Mouse (Mus musculus): ENCODE data around the gene Ghsr. TPM values are rescaled to one million over a fixed set of nuclear protein-coding genes. Genes with fewer than 3 reads are reported as not detected.

The Ghsr gene
- polyA plus RNA-seq (2014; fragmentation: Nextera tagmentation; extraction: Ambion mirVana): 1.0 and 1.8 TPM in 2 replicates

- Histone ChIP-seq H3K4me1 (ENCODE audit: control insufficient read depth, insufficient read depth, low read length) (no peaks in the 10 kb centered on the region; the same call in 1 of the 2 replicates), H3K4me2 (ENCODE audit: low read depth, low read length) (peak within 1 kb of the TSS; percentile 96), H3K9ac (replicated peaks; ENCODE audit: low read depth, low read length) (peak within 1 kb of the TSS; percentile 32; the same call in 1 of the 2 replicates), H3K9me3 (ENCODE audit: control insufficient read depth, low read length) (no peaks in the 10 kb centered on the region), H3K27me3 (ENCODE audit: control insufficient read depth, insufficient read depth, low read length) (peaks cover 32% of the 10 kb centered on the region), H3K36me3 (ENCODE audit: control insufficient read depth, insufficient read depth, low read length) (no peaks in the 10 kb centered on the region), H3K4me3 (ENCODE audit: low read depth, low read length) (peak within 1 kb of the TSS; percentile 40), H3K27ac (ENCODE audit: low read depth, low read length) (no peak within 1 kb of the TSS)
- under 1% methylated on average over 15 of the region's 19 CpGs for WGBS
- ATAC-seq (ENCODE audit: low read depth): peak; percentile 67
Measured at GRCm38 (mm10) chr3:27371276-27371621, at the start of gene Ghsr. Gene Ghsr, plus strand, starts transcription at chr3:27371351.

DNA sequence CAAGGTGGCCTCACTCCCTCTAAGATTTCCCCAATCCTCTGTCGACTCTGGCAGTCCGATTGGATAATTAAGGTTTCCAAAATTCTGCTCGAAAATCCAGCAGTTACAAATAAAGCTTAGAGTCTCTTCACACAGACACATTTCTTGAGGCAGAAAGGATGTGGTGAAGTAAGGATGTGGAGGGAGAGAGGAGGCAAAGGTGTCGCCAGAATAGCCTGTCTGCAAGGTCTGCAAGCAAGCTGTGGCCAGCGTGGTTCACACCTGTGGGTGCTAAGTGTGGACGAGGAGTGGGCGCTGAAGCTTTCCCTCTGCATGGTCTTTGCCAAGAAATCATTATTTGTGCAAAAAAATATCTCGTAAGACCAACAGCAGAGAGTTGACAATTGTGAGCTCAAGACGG lies 48.6 kb upstream of the Ghsr start:
- H3K4me3 ChIP-seq (ENCODE audit: low read depth, low read length): no peak overlapping the region
- H3K27ac ChIP-seq (ENCODE audit: low read depth, low read length): no peak overlapping the region
- H3K27me3 ChIP-seq (ENCODE audit: control insufficient read depth, insufficient read depth, low read length): no peaks in the 10 kb centered on the region
- no peaks in the 10 kb centered on the region for H3K4me1 ChIP-seq (ENCODE audit: control insufficient read depth, insufficient read depth, low read length)
- 90% methylated on average over 9 of the region's 9 CpGs for WGBS
- H3K9me3 ChIP-seq (ENCODE audit: control insufficient read depth, low read length): no peaks in the 10 kb centered on the region
- H3K4me2 ChIP-seq (ENCODE audit: low read depth, low read length): no peak overlapping the region
- no peak overlapping the region for H3K9ac ChIP-seq (replicated peaks; ENCODE audit: low read depth, low read length)
- no peaks in the 10 kb centered on the region for H3K36me3 ChIP-seq (ENCODE audit: control insufficient read depth, insufficient read depth, low read length)
- ATAC-seq (ENCODE audit: low read depth): no peak

DNA sequence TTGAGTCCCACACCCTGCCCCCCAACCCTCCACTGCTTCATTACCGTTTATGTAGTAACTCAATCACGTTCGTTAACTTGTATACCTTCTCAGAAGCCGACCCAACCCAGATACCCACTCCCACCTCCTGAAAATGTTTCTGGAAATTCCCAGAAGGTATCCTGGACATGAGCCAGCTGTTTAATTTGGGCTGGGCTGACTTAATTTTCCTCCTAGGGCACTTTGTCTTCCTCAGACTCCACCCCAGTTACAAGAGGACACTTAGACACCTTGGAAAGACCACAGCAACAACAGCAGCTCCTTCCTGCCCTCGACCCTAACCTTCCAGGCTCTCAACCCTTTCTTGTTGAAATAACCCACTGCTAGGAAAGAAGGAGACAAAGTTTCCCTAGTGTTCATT lies 47.6 kb upstream of the Ghsr start:
- Histone ChIP-seq H3K27me3 (ENCODE audit: control insufficient read depth, insufficient read depth, low read length) (no peaks in the 10 kb centered on the region), H3K36me3 (ENCODE audit: control insufficient read depth, insufficient read depth, low read length) (no peaks in the 10 kb centered on the region), H3K9me3 (ENCODE audit: control insufficient read depth, low read length) (no peaks in the 10 kb centered on the region), H3K4me3 (ENCODE audit: low read depth, low read length) (no peak overlapping the region), H3K27ac (ENCODE audit: low read depth, low read length) (no peak overlapping the region), H3K9ac (replicated peaks; ENCODE audit: low read depth, low read length) (no peak overlapping the region), H3K4me1 (ENCODE audit: control insufficient read depth, insufficient read depth, low read length) (no peaks in the 10 kb centered on the region), H3K4me2 (ENCODE audit: low read depth, low read length) (no peak overlapping the region)
- 75% methylated on average over 5 of the region's 5 CpGs for WGBS
- no peak for ATAC-seq (ENCODE audit: low read depth)

- H3K4me1 ChIP-seq (ENCODE audit: control insufficient read depth, insufficient read depth, low read length): no peaks in the 10 kb centered on the region
- H3K27me3 ChIP-seq (ENCODE audit: control insufficient read depth, insufficient read depth, low read length): no peaks in the 10 kb centered on the region
- 77% methylated on average over 4 of the region's 4 CpGs for WGBS
- H3K4me2 ChIP-seq (ENCODE audit: low read depth, low read length): no peak overlapping the region
- no peak overlapping the region for H3K4me3 ChIP-seq (ENCODE audit: low read depth, low read length)
- no peak overlapping the region for H3K9ac ChIP-seq (replicated peaks; ENCODE audit: low read depth, low read length)
- H3K9me3 ChIP-seq (ENCODE audit: control insufficient read depth, low read length): no peaks in the 10 kb centered on the region
- no peak overlapping the region for H3K27ac ChIP-seq (ENCODE audit: low read depth, low read length)
- H3K36me3 ChIP-seq (ENCODE audit: control insufficient read depth, insufficient read depth, low read length): no peaks in the 10 kb centered on the region
- no peak for ATAC-seq (ENCODE audit: low read depth)
Measured at GRCm38 (mm10) chr3:27326633-27327191, 44.4 kb upstream of the Ghsr start.

DNA sequence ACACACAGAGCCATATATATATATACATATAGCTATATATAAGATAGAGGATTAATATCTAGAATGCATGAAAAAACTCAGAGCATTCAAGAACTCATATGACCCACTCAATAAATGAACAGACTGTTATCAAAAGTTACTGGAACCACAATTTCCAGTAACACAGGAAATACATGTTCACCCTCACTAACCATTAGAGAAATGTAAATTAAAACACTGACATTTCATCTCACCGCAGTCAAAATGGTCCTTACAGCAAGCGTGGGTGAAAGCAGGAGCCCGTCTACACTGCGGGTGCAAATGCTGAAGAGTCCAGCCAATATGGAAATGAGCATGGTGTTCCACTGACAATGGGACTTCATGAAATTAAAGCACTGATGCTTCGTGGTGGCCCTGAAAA lies 40.4 kb upstream of the Ghsr start:
- Histone ChIP-seq H3K27ac (ENCODE audit: low read depth, low read length) (no peak overlapping the region), H3K9me3 (ENCODE audit: control insufficient read depth, low read length) (no peaks in the 10 kb centered on the region), H3K4me3 (ENCODE audit: low read depth, low read length) (no peak overlapping the region), H3K27me3 (ENCODE audit: control insufficient read depth, insufficient read depth, low read length) (no peaks in the 10 kb centered on the region), H3K36me3 (ENCODE audit: control insufficient read depth, insufficient read depth, low read length) (no peaks in the 10 kb centered on the region), H3K4me1 (ENCODE audit: control insufficient read depth, insufficient read depth, low read length) (no peaks in the 10 kb centered on the region), H3K4me2 (ENCODE audit: low read depth, low read length) (no peak overlapping the region), H3K9ac (replicated peaks; ENCODE audit: low read depth, low read length) (no peak overlapping the region)
- ATAC-seq (ENCODE audit: low read depth): no peak
- WGBS: 93% methylated on average over 5 of the region's 5 CpGs

DNA sequence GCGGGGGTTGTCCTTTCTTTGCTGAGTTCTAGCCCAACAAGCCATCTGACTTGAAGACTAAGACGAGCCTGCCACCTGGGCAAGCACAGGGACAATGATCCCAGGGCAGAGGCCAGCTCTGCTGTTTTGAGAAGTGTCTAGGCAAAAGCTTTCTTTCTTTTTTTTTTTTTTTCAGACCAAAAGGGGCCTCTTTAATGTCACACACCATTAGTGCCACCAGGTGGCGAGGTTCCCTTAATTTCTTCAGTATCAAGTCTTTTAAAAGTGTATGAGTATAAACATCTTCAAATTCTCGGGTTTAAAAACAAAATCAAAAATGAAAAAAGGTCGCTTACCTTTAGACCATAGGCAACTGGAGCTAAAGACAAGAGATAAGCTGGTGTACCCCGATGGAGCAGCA lies 32.7 kb upstream of the Ghsr start:
- ATAC-seq (ENCODE audit: low read depth): no peak
- no peaks in the 10 kb centered on the region for H3K36me3 ChIP-seq (ENCODE audit: control insufficient read depth, insufficient read depth, low read length)

DNA sequence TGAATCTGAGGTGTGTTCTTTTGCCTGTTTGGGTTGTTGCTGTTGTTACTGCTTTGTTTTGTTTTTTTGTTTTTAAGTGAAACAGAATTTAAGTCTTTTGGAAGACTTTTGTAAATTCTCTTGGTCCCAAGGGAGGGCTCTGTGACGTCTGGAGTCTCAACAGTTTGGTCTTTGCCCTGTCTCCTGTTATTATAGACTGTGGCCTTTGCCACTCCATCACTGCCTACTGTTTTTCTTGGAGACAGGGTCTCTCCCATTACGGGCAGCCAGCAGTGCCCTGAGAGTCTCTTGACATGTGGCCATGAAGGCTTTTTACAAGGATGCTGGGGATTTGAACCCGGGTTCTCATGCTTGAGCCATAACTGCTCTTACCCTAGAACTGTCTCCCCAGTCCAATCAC lies 32.3 kb upstream of the Ghsr start:
- Histone ChIP-seq H3K36me3 (ENCODE audit: control insufficient read depth, insufficient read depth, low read length) (no peaks in the 10 kb centered on the region), H3K9ac (replicated peaks; ENCODE audit: low read depth, low read length) (no peak overlapping the region), H3K27me3 (ENCODE audit: control insufficient read depth, insufficient read depth, low read length) (no peaks in the 10 kb centered on the region), H3K27ac (ENCODE audit: low read depth, low read length) (no peak overlapping the region), H3K4me2 (ENCODE audit: low read depth, low read length) (no peak overlapping the region), H3K9me3 (ENCODE audit: control insufficient read depth, low read length) (no peaks in the 10 kb centered on the region), H3K4me3 (ENCODE audit: low read depth, low read length) (no peak overlapping the region), H3K4me1 (ENCODE audit: control insufficient read depth, insufficient read depth, low read length) (no peaks in the 10 kb centered on the region)
- WGBS: 73% methylated on average over 3 of the region's 3 CpGs
- no peak for ATAC-seq (ENCODE audit: low read depth)

More for the DNA sequence above, 32.7 kb upstream of the Ghsr start:
- Histone ChIP-seq H3K27ac (ENCODE audit: low read depth, low read length) (no peak overlapping the region), H3K4me2 (ENCODE audit: low read depth, low read length) (no peak overlapping the region), H3K9ac (replicated peaks; ENCODE audit: low read depth, low read length) (no peak overlapping the region), H3K27me3 (ENCODE audit: control insufficient read depth, insufficient read depth, low read length) (no peaks in the 10 kb centered on the region), H3K9me3 (ENCODE audit: control insufficient read depth, low read length) (no peaks in the 10 kb centered on the region), H3K4me1 (ENCODE audit: control insufficient read depth, insufficient read depth, low read length) (no peaks in the 10 kb centered on the region), H3K4me3 (ENCODE audit: low read depth, low read length) (no peak overlapping the region)
- WGBS: 33% methylated on average over 6 of the region's 6 CpGs

- H3K27ac ChIP-seq (ENCODE audit: low read depth, low read length): no peak overlapping the region
- WGBS: 94% methylated on average over 5 of the region's 5 CpGs
- H3K9ac ChIP-seq (replicated peaks; ENCODE audit: low read depth, low read length): no peak overlapping the region
- no peaks in the 10 kb centered on the region for H3K27me3 ChIP-seq (ENCODE audit: control insufficient read depth, insufficient read depth, low read length)
- no peak overlapping the region for H3K4me2 ChIP-seq (ENCODE audit: low read depth, low read length)
- no peaks in the 10 kb centered on the region for H3K9me3 ChIP-seq (ENCODE audit: control insufficient read depth, low read length)
- H3K4me1 ChIP-seq (ENCODE audit: control insufficient read depth, insufficient read depth, low read length): no peaks in the 10 kb centered on the region
- ATAC-seq (ENCODE audit: low read depth): no peak
- no peaks in the 10 kb centered on the region for H3K36me3 ChIP-seq (ENCODE audit: control insufficient read depth, insufficient read depth, low read length)
- H3K4me3 ChIP-seq (ENCODE audit: low read depth, low read length): no peak overlapping the region
Measured at GRCm38 (mm10) chr3:27340757-27341156, 30.4 kb upstream of the Ghsr start.

DNA sequence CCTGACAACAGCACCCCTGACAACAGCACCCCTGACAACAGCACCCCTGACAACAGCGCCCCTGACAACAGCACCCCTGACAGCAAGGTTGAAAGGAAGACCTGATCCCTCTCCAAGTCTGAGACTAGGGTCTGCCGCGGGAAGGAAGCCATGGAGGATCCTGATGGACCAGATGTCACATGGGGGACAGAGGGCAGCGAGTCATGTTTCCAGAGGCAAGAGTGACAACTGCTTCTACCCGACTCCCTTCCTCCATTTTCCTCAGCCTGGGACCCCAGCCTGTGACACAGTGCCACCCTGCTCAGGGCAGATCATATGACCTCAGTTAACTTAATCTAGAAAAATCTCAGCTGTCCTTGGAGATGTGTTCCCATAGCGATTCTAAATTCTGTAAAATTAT lies 28.7 kb upstream of the Ghsr start:
- H3K4me3 ChIP-seq (ENCODE audit: low read depth, low read length): no peak overlapping the region
- no peak overlapping the region for H3K9ac ChIP-seq (replicated peaks; ENCODE audit: low read depth, low read length)
- ATAC-seq (ENCODE audit: low read depth): peak; percentile 49
- no peaks in the 10 kb centered on the region for H3K9me3 ChIP-seq (ENCODE audit: control insufficient read depth, low read length)
- no peak overlapping the region for H3K4me2 ChIP-seq (ENCODE audit: low read depth, low read length)
- H3K27me3 ChIP-seq (ENCODE audit: control insufficient read depth, insufficient read depth, low read length): no peaks in the 10 kb centered on the region
- H3K36me3 ChIP-seq (ENCODE audit: control insufficient read depth, insufficient read depth, low read length): no peaks in the 10 kb centered on the region
- no peak overlapping the region for H3K27ac ChIP-seq (ENCODE audit: low read depth, low read length)
- 51% methylated on average over 6 of the region's 6 CpGs for WGBS
- no peaks in the 10 kb centered on the region for H3K4me1 ChIP-seq (ENCODE audit: control insufficient read depth, insufficient read depth, low read length)
